Mouse (Mus musculus) limb, embryonic 10.5 days (tissue): ENCODE results near the gene Diaph2. TPM values are rescaled to one million over a fixed set of nuclear protein-coding genes. Genes with fewer than 3 reads are reported as not detected.
"Not testable (repeated sequence)": the region's sequence is repeated elsewhere in the genome, so short reads cannot be mapped to it uniquely, and the experiment has no call there.

Source experiments
- DNase-seq: peaks from one replicate; pipeline ENCODE4 v3.0.0-alpha.2; 2017; ENCODE audit warnings: low spot score
- H3K27ac ChIP-seq: fragments of 300-500 bp; sonication (generic); 2 replicates; pipeline ENCODE4 v1.5.1; 2016; ENCODE audit warnings: mild to moderate bottlenecking
- H3K27me3 ChIP-seq: fragments of 300-500 bp; sonication (generic); 2 replicates; pipeline ENCODE4 v1.6.1; 2016; ENCODE audit warnings: low read depth, mild to moderate bottlenecking; ENCODE audit not compliant: poor library complexity, severe bottlenecking
- H3K36me3 ChIP-seq: fragments of 300-500 bp; sonication (generic); 2 replicates; pipeline ENCODE4 v1.6.1; 2016; ENCODE audit warnings: mild to moderate bottlenecking, moderate library complexity
- H3K4me1 ChIP-seq: fragments of 300-500 bp; sonication (generic); 2 replicates; pipeline ENCODE4 v1.6.1; 2016
- H3K4me3 ChIP-seq: fragments of 300-500 bp; sonication (generic); 2 replicates; pipeline ENCODE4 v1.5.1; 2016; ENCODE audit warnings: mild to moderate bottlenecking, moderate library complexity
- H3K9me3 ChIP-seq: fragments of 300-500 bp; sonication (generic); replicated peaks from 2 replicates; pipeline ENCODE4 v1.6.1; 2016; ENCODE audit warnings: mild to moderate bottlenecking
- WGBS: fragments of 180-500 bp; shearing (Covaris S2); methylation state at CpG from one replicate; pipeline ENCODE4 v1.1.7; 2016; 5-methylcytosine and 5-hydroxymethylcytosine counted together
- polyA plus RNA-seq: library from polyadenylated mRNA; unstranded; fragments of >200 nt; fragmentation: Nextera tagmentation; extraction: Ambion mirVana; gene quantifications from 2 replicates; pipeline ENCODE4 v1.2.1, GENCODE M21; 2016

Gene Diaph2
- polyA plus RNA-seq, 1 experiment from 2014 or later: 3.6 TPM

DNA sequence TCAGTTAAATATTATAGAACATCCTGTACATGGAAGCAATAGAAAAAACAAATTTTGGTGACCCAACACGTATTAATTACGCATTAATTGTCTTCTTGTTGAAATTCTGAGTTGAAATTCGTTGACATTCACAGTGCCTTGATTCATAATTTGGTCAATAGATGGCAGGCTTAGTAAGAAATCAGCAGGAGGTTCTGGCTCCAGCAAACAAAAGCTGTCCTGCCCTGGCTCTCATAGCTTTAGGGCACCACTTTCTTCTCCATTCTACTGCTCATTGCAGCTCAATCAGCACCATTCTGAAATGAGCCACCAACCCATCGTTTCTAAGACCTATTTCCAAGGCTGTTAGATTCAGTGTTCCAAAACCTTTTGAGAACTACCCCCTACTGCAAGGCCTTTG lies 225.3 kb downstream of the Diaph2 start:
- no peaks in the 10 kb centered on the region for H3K4me1 ChIP-seq
- WGBS: 78% methylated on average over 4 of the region's 4 CpGs
- H3K4me3 ChIP-seq: no peak overlapping the region
- H3K9me3 ChIP-seq: no peaks in the 10 kb centered on the region
- DNase-seq: no peak
- H3K36me3 ChIP-seq: no peaks in the 10 kb centered on the region
- H3K27me3 ChIP-seq: no peaks in the 10 kb centered on the region
- H3K27ac ChIP-seq: no peak overlapping the region

GRCm38 (mm10) chrX:130008210-130008609 lies 258.7 kb downstream of the Diaph2 start:
- H3K27ac ChIP-seq: no peak overlapping the region
- H3K4me3 ChIP-seq: no peak overlapping the region
- H3K27me3 ChIP-seq: no peaks in the 10 kb centered on the region
- no peaks in the 10 kb centered on the region for H3K9me3 ChIP-seq
- H3K36me3 ChIP-seq: no peaks in the 10 kb centered on the region
- no peaks in the 10 kb centered on the region for H3K4me1 ChIP-seq
- DNase-seq: no peak

DNA sequence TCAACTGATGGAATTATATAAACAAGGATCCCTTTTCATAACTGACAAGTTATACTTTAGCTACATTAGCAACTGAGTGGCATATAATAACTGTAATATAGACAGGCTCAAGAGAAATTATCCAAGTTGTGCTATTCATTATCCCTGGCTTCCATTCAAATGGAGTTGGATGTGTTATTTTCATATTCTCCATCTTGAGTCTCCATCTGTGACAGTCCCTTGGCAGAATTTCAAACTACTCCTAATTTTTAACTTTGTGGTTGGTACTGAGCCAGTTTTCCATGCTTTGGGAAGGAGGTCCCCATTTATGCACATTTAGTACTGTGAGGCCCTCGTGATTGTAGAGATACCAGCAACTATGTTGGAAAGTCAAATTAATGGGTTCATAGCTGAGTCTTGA lies 270.2 kb downstream of the Diaph2 start:
- Histone ChIP-seq H3K4me1 (no peaks in the 10 kb centered on the region), H3K4me3 (no peak overlapping the region), H3K27me3 (no peaks in the 10 kb centered on the region), H3K36me3 (no peaks in the 10 kb centered on the region), H3K27ac (no peak overlapping the region), H3K9me3 (no peaks in the 10 kb centered on the region)
- WGBS: 80% methylated on average over 1 of the region's 1 CpGs
- DNase-seq: no peak

- no peaks in the 10 kb centered on the region for H3K27me3 ChIP-seq
- 77% methylated on average over 1 of the region's 1 CpGs for WGBS
- H3K36me3 ChIP-seq: no peaks in the 10 kb centered on the region
- DNase-seq: no peak
- no peak overlapping the region for H3K27ac ChIP-seq
- no peak overlapping the region for H3K4me3 ChIP-seq
- no peaks in the 10 kb centered on the region for H3K4me1 ChIP-seq
- H3K9me3 ChIP-seq: no peaks in the 10 kb centered on the region
Observed at GRCm38 (mm10) chrX:130044525-130044924, 295.0 kb downstream of the Diaph2 start.

- Histone ChIP-seq H3K9me3 (no peaks in the 10 kb centered on the region), H3K4me3 (no peak overlapping the region), H3K36me3 (no peaks in the 10 kb centered on the region), H3K27ac (no peak overlapping the region), H3K4me1 (no peaks in the 10 kb centered on the region), H3K27me3 (no peaks in the 10 kb centered on the region)
- no peak for DNase-seq
Observed at GRCm38 (mm10) chrX:130149216-130149615, 399.7 kb downstream of the Diaph2 start.

DNA sequence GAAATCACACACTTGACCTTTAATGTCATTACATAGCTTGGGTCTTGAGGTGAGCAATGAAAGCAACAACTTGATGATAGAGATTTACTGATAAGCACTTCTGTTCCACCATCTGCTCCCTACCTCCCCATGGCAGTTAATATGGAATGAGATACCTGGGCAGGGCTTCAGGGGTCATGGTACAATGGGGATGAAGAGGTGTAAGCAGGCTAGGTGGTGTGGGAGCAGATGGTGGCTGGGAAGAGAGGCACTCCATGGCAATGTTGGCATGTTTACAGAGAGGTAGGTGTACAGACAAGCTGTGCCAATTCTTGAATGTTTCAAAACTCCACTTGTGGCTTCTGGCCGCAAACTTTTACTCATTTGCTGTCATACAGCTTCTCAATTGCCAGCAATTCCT lies 402.6 kb downstream of the Diaph2 start:
- no peaks in the 10 kb centered on the region for H3K4me1 ChIP-seq
- H3K4me3 ChIP-seq: no peak overlapping the region
- no peaks in the 10 kb centered on the region for H3K27me3 ChIP-seq
- H3K27ac ChIP-seq: no peak overlapping the region
- 90% methylated on average over 1 of the region's 1 CpGs for WGBS
- H3K36me3 ChIP-seq: no peaks in the 10 kb centered on the region
- H3K9me3 ChIP-seq: no peaks in the 10 kb centered on the region
- DNase-seq: no peak

DNA sequence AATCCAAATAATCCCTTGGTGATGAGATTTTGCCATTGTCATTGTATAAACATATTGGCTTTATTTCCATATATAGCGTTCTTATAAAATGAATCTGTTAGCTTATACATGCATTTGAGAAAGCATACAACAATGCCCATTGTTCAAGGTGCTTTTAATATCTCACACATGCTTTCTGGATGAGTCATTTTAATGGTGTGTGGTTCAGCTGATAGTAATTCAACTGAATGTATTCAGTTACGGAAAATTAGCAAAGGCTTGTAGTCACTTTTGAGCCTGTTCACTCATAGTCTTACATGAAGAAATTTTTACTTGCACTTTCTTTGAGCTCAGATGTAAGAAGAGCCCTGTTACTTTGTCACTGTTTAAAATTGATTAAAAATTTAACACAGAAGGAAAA lies 423.6 kb downstream of the Diaph2 start:
- no peaks in the 10 kb centered on the region for H3K36me3 ChIP-seq
- DNase-seq: no peak
- H3K27ac ChIP-seq: no peak overlapping the region
- no peak overlapping the region for H3K4me3 ChIP-seq
- no peaks in the 10 kb centered on the region for H3K9me3 ChIP-seq
- H3K4me1 ChIP-seq: no peaks in the 10 kb centered on the region
- 90% methylated on average over 2 of the region's 2 CpGs for WGBS
- H3K27me3 ChIP-seq: 0 out of 2 replicates have a peak, but pooled peaks cover 3% of the 10 kb centered on the region

DNA sequence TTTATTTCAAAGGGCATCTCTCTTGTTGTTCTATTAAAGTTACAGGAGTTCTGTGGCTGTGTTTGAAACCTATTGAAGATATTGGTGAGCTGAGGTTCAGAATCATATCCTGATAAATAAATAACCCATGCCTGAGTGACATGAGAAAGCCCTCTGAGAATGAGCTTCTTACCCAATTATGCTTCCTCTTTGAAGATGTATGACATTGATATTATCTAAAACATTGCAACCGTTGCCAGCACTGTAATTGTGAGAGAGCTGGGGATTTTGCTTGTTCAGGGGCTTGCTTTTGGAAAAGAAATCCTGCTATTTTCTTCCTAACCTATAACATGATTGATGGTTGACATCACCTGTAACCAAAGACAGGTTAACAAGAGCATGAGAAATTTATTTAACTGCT lies 438.3 kb downstream of the Diaph2 start:
- H3K36me3 ChIP-seq: no peaks in the 10 kb centered on the region
- H3K4me3 ChIP-seq: no peak overlapping the region
- H3K4me1 ChIP-seq: no peaks in the 10 kb centered on the region
- H3K27me3 ChIP-seq: peaks cover 4% of the 10 kb centered on the region; the same call in 1 of the 2 replicates
- WGBS: 62% methylated on average over 1 of the region's 1 CpGs
- H3K9me3 ChIP-seq: no peaks in the 10 kb centered on the region
- H3K27ac ChIP-seq: no peak overlapping the region
- no peak for DNase-seq

DNA sequence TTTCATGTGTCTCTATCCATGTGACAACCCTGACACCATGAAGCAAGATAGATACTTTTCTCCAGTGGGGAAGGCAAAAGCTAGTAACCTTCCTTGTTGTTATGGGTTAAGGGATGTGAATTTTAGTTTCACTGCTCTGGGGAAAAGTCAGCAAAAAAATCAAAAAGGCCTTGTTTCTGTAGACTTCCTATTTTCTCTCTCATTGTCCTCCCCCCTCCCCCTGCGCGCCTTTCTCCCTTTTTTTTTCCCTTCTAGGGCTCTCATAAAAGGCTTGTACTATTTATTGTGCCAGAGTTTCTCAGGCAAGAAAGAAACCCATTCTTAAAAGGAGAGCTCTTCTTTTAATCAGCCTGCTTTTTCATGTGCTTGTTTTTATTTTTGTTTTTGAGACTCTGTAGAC lies 438.9 kb downstream of the Diaph2 start:
- H3K36me3 ChIP-seq: no peaks in the 10 kb centered on the region
- H3K9me3 ChIP-seq: no peaks in the 10 kb centered on the region
- H3K27ac ChIP-seq: no peak overlapping the region
- WGBS: 84% methylated on average over 2 of the region's 2 CpGs
- peaks cover 4% of the 10 kb centered on the region; the same call in 1 of the 2 replicates for H3K27me3 ChIP-seq
- no peak overlapping the region for H3K4me3 ChIP-seq
- DNase-seq: no peak
- H3K4me1 ChIP-seq: no peaks in the 10 kb centered on the region

DNA sequence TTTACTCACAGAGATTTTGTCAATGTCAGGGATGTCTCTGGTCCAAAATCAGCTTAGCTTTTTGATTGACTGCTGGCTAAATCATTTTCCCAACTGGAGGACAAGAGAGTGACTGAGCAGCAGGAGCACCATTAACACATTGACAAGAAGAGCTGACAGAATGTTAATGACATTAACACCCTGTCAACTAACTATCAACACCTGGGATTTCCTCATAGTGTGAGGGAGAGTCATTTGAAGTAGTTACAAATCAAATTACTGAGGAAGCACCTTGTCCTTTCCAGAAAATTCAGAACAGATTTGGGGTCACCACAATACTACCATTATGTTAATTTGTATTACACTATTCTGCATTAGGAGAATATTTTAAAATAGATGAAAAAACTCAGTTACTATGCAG lies 439.7 kb downstream of the Diaph2 start:
- no peak for DNase-seq

DNA sequence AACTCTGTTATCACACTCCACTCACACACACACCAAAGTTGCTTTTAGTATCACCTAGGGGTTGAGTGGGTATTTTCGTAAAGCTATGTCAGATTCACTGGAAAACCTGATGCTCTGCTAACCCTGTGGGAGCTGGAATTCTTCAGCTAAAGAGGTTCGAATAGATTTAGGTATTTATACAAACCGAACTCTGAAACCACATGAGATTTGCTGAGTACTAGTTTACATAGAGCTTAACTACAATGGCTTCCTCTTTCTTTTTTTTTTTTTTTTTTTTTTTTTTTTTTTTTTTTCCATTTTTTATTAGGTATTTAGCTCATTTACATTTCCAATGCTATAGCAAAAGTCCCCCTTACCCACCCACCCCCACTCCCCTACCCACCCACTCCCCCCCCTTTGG lies 447.9 kb downstream of the Diaph2 start:
- H3K27me3 ChIP-seq, H3K27ac ChIP-seq, DNase-seq, H3K4me3 ChIP-seq, H3K4me1 ChIP-seq, H3K36me3 ChIP-seq, H3K9me3 ChIP-seq: not testable (repeated sequence)
- WGBS: 95% methylated on average over 3 of the region's 3 CpGs

More for the DNA sequence above, 439.7 kb downstream of the Diaph2 start:
- no peaks in the 10 kb centered on the region for H3K4me1 ChIP-seq
- H3K36me3 ChIP-seq: no peaks in the 10 kb centered on the region
- H3K4me3 ChIP-seq: no peak overlapping the region
- H3K27ac ChIP-seq: no peak overlapping the region
- H3K9me3 ChIP-seq: no peaks in the 10 kb centered on the region
- peaks cover 4% of the 10 kb centered on the region; the same call in 1 of the 2 replicates for H3K27me3 ChIP-seq

DNA sequence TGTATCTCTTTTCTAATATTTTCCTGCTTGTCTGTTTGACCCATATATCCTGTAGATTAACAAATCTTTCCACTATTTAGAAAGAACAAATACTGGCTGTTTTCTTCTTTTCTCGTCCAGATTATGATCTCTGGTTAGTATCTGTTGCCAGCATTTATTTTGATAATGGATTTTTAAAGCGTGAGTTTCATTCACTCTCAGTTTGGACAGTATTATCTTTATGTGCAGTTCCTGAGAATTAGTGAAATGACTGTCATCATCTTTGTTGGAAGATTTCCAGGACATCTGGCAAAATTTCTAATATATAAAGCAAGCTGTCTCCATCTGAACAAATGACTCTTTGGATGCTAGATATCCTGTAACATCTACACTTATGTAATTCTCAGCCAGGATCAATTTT lies 455.7 kb downstream of the Diaph2 start:
- Histone ChIP-seq H3K27me3 (no peaks in the 10 kb centered on the region), H3K27ac (no peak overlapping the region), H3K36me3 (no peaks in the 10 kb centered on the region), H3K4me1 (no peaks in the 10 kb centered on the region), H3K9me3 (no peaks in the 10 kb centered on the region), H3K4me3 (no peak overlapping the region)
- 77% methylated on average over 2 of the region's 2 CpGs for WGBS
- no peak for DNase-seq

DNA sequence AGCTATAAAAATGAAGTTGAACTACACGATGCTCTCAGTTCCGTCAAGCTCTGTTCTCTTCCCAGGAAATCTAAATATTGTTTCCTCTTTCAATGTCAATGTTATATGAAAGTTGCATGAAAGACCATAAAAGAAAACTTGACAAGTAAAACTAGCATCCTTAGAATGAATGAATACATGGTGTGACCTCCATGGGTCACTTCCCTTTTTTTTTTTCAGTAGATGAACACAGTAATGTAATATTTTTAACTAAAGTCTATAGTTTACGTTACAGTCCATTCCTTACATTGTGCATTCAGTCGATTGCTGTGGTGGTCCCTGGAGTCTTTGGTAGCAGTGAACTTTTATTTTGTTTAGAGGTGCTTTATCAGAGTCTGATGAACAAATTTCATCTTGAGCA lies 462.7 kb downstream of the Diaph2 start:
- no peak overlapping the region for H3K4me3 ChIP-seq
- H3K27ac ChIP-seq: no peak overlapping the region

GRCm38 (mm10) chrX:130212759-130213158 lies 463.2 kb downstream of the Diaph2 start:
- Histone ChIP-seq H3K36me3 (no peaks in the 10 kb centered on the region), H3K4me3 (no peak overlapping the region), H3K27me3 (no peaks in the 10 kb centered on the region), H3K9me3 (no peaks in the 10 kb centered on the region), H3K4me1 (no peaks in the 10 kb centered on the region), H3K27ac (no peak overlapping the region)
- 88% methylated on average over 4 of the region's 4 CpGs for WGBS
- DNase-seq: no peak

More for the DNA sequence above, 462.7 kb downstream of the Diaph2 start:
- no peak for DNase-seq
- Histone ChIP-seq H3K36me3 (no peaks in the 10 kb centered on the region), H3K4me1 (no peaks in the 10 kb centered on the region), H3K27me3 (no peaks in the 10 kb centered on the region), H3K9me3 (no peaks in the 10 kb centered on the region)
- 91% methylated on average over 4 of the region's 4 CpGs for WGBS
